Mouse (Mus musculus) CH12F3 (cell line): ENCODE data around the gene Ppfia3.

Source experiments
- in situ Hi-C: fragments of 300-500 bp; cut with MboI; formaldehyde crosslinking; loops from 2 replicates; pipeline ENCODE4 v1.14.3; 2020; ENCODE audit warnings: low sequenced_read_pairs

Ppfia3 gene

DNA sequence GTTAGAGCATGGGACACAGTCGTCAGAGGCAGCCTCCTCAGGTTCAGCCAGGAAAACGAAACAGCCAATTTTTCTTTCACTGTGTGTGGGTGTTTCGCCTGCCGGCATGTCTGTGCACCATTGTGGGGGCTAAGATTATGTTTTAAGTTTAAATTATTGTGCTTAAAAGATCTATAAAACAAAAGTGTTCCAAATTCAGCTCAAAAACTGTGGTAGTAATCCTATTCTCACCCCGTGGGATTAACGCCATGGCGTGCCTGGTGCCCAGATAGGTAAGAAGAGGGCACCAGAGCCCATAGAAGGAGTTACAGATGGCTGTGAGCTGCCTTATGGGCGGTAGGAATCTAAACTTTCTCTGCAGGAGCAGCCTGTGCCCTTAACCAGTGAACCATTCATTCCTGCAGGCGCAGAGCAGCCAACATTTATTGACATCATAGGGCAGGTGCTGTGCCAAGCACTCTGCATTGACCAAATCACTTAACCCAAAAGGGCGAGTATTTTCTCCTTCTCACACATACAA is 51.6 kb downstream of the Ppfia3 start:
- in situ Hi-C loops = no loop called here

DNA sequence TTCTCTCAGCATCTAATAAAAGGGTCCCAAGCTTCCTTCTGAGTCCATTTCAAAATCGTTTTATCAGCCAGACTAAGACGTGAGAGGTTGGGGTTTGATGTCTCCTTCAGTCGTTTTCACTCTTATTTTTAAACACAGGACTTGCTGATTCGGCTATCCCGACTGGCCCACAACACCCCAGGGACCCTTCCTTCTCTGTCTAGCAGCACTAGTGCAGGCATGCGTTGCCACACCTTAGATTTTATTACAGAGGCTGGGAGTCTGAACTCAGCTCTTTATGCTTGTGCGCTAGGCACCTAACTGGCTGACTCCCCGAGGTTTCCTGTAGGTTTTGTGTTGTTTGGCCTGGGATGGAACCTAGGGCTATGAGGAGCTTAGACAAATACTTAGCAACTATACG is 53.3 kb downstream of the Ppfia3 start:
- in situ Hi-C loops = no loop called here

DNA sequence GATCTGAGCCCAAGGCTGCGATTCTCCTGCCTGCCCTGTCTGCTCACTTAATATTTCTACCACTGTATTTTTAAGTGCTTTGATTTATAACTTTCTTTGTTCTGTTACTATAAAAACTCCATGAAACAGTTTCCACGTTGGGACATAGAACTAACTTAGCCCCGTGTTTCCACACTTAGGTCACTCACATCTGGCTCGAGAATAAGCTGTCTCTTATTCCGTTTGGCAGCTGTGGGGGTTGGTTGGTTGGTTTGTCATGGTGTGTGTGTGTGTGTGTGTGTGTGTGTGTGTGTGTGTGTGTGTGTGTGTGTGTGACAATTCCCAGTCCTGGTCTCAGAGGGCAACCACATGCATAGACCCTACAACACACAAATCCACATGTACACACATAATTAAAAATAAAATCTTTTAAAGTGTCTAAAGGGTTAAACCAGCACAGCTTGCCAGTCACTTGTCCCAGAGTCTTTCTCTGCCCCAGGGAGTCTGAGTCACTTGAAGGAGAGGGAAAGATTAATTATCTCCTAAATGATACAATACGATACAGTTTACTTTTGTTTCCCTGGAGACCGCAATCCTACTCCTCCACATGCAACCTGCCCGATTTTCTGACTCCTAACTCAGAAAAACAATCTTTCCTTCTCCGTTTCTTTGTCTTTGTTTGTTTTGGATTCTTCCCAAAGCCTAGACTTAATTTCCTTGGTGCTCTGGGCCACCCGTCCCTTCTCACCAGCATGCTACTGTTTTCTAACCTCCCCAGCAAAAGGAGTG is 53.9 kb downstream of the Ppfia3 start:
- in situ Hi-C loops = no loop called here

DNA sequence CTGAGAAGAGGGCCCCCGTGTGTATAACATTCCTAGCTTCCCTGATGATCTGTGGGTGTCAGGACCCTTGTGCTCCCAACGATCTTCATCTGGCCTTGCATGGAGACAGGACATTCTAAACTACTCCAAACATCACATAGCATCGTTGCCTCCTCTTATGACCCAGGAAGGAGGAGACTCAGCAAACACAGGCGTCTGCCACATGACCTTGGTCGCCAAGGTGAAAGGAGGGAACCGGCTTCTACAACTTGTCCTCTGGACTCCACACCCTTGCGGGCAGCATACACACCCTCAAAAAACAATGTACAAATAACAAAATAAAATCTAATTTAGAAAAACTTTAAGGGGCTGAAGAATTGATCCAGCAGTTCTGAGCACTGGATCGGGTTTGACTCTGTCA is 54.8 kb downstream of the Ppfia3 start:
- in situ Hi-C loops = no loop called here

DNA sequence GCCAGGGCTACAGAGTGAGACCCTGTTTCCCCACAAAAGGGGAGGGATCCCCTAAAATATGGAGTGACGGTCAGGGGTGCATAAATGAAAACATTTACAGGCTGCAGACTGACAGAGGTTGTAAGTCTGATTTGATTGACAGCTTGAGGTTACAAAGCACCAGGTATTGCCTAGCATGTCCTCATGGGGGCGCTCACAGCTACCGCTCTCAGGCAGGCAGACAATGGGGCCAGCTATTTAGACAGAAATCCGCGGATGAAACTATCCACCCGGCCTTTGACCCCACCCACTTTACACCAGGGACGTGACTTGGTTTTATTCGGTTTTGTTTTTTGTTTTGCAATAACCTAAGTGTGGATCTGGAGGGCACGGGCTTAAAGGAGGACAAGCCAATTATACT is 57.4 kb downstream of the Ppfia3 start:
- in situ Hi-C loops = no loop called here

DNA sequence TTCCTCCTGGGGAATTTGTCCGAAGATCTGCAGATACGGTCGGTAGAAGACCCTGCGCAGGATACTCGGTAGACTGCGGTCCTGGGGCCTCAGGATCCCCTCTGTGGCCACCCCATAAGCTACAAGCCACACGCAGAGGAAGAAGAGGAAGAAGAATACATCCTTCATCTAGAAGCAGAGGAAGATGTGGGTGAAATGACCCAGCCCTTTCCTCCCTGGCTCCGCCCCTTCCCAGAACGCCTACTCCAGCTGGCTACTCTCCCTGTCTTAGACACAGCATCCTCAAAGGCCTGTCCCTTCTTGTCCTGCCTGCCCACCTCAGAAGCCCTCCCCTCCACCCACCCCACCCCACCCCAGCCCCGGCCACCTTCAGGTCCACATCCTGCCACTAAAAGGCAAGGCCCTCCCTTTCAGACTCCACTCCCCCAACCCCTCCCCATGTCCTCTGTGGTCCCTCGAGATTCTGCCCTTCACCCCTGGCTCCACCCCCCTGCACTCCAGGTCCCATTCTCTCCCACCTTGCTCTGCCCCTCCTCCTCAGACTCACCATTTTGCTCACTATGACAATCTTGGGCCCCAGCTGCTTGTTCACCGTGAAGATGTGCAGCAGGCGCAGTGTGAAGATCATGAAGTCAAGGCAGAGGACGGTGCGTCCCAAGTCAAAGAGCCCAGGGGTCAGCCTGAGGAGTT is 58.1 kb downstream of the Ppfia3 start:
- in situ Hi-C loops = no loop called here

DNA sequence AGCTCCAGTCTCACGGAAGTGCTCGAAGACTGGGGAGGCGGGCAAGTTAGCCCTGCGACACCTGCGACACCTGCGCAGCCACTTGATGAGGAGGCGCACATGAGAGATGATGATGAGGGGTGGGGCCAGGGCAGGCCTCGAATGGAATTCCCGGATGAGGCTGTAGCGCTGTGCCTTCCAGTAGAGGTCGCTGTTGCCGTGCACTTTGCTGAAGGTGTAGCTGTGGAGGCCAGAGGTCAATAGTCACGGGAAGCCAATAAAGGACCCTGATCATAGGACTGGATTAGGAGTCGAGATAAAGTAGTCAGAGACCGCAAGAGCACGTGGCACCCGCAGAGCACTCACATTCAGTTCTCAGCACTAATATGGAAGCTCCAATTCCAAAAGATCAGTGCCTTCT is 61.5 kb downstream of the Ppfia3 start:
- in situ Hi-C loops = no loop called here

DNA sequence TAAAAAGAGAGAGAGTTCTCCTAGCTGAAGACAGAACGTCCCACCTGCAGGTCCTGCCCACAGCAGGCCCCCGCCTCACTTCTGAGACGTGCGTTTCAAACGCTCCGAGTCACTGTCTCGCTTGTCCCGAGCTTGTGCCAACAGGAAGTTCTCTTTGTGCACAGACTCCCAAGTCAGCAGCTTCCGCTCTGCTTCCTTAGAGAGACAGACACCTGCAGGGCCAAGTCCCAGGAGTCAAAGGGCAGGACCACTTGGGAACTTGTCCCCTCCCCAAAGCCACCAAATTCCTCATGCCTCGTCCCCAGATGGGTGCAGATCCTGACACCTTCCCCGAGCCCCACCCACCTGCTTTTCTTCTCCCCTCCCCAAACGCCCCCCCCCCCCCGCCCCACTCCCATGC is 62.0 kb downstream of the Ppfia3 start:
- in situ Hi-C loops = no loop called here

DNA sequence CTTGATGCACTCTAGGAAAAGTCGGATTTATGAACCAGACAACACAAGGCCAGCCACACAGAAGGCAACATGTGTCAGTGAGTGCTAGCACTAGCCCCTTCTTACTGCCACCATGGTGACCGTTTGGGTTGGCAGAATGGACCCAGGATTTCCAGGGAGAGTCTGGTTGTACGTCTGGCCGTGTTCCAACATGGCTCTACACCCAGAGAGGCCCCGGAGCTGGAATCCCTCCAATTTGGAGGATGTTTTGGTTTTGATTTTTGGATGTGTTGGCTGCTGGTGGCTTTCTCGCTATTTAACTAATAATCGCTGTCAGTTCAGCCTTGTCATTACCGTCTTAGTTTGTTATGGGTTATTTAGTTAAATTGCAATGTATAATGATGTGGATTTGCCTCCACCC is 64.2 kb downstream of the Ppfia3 start:
- in situ Hi-C loops = no loop called here

DNA sequence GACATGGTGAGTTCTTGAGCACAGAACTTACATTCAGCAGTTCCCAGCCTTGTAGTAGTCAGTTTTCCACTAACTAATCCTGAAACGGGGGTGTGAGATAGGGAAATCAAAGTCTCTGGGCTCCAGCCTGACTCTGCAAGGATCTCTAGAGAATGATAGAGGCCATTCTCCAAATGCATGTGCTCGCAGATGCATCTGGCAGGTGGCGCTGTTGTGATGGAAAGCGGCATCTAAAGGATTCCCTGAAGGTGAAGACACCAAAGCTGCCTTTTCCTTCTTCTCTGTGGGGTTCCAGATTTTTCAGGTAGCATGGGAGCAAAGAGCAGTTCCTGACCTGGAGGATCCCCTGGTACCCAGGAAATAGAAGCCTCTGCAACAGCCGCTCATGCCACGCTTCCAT is 66.5 kb downstream of the Ppfia3 start:
- in situ Hi-C loops = no loop called here

DNA sequence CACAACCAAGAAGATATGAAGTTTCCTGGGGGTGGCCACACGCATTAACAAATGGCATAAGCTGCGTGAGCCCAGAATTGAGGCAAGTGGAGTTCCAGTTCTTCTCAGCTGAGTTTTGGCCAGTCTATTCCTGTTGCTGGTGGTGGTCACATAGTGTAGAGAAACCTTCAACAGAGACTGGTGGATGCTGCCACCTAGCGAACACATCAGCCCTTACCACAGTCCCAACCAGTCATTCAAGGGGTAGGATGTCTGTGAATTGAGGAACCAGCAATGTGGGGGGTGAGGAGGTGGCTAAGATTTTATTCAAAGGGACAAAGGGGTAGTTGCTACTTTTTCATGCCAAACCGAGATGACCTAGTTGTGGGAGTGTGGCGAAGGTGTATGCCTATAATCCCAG is 67.1 kb downstream of the Ppfia3 start:
- in situ Hi-C loops = no loop called here

DNA sequence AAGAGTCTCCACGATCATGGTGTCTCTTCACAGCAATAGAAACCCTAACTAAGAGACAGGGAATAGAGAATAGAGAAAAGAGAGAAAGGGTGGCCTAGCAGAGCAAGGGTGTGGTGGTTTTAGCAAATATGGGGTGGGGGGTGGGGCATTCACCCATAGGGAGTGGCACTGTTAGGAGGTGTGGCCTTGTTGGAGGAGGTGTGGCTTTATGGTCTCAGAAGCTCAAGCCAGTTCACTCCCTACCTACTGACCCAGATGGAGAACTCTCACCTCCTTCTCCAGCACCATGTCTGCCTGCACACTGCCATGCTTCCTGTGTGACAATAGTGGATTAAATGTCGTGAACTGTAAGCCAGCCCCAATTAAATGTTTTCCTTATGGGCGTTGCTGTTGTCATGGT is 69.3 kb downstream of the Ppfia3 start:
- in situ Hi-C loops = no loop called here

DNA sequence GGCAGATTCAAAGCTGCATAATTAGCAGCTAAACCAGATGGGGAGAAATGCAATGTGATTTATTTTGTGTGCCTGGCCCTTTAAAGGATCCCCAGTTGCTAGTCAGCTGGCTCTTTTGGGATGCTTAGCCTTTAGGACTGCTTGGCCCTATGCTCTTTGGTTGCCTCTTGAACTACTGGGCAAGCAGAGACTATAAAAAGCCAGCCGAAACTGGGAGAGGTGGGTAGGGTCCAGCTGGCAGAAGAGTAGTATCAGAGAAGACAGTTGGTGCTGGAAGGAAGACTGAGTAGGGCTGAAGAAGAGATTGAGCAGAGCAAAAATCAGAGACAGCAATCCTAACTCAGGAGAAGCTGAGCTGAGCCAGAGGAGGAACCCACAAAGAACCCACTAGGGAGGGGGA is 70.2 kb downstream of the Ppfia3 start:
- in situ Hi-C loops = no loop called here
